Mouse (Mus musculus) midbrain, embryonic 10.5 days (tissue): Measurements from ENCODE around the gene Capn8. TPM values are rescaled to one million over a fixed set of nuclear protein-coding genes. Genes with fewer than 3 reads are reported as not detected.

ENCODE experiments used
- DNase-seq: peaks from one replicate; pipeline ENCODE4 v3.0.0-alpha.2; 2017; ENCODE audit warnings: low spot score
- H3K27ac ChIP-seq: fragments of 300-500 bp; sonication (generic); replicated peaks from 2 replicates; pipeline ENCODE4 v1.5.1; 2016; ENCODE audit warnings: mild to moderate bottlenecking
- H3K27me3 ChIP-seq: fragments of 300-500 bp; sonication (generic); 2 replicates; pipeline ENCODE4 v1.6.1; 2016; ENCODE audit warnings: low read depth, mild to moderate bottlenecking; ENCODE audit not compliant: poor library complexity, severe bottlenecking
- H3K36me3 ChIP-seq: fragments of 300-500 bp; sonication (generic); 2 replicates; pipeline ENCODE4 v1.6.1; 2016; ENCODE audit warnings: mild to moderate bottlenecking, moderate library complexity
- H3K4me1 ChIP-seq: fragments of 300-500 bp; sonication (generic); 2 replicates; pipeline ENCODE4 v1.6.1; 2016
- H3K4me3 ChIP-seq: fragments of 300-500 bp; sonication (generic); 2 replicates; pipeline ENCODE4 v1.5.1; 2016; ENCODE audit warnings: mild to moderate bottlenecking, moderate library complexity
- H3K9me3 ChIP-seq: fragments of 300-500 bp; sonication (generic); replicated peaks from 2 replicates; pipeline ENCODE4 v1.6.1; 2016; ENCODE audit warnings: mild to moderate bottlenecking
- WGBS: fragments of 180-500 bp; shearing (Covaris S2); methylation state at CpG from one replicate; pipeline ENCODE4 v1.1.7; 2016; 5-methylcytosine and 5-hydroxymethylcytosine counted together
- polyA plus RNA-seq: library from polyadenylated mRNA; unstranded; fragments of >200 nt; fragmentation: Nextera tagmentation; extraction: Ambion mirVana; gene quantifications from 2 replicates; pipeline ENCODE4 v1.2.1, GENCODE M21; 2016

The Capn8 gene
- polyA plus RNA-seq, 1 experiment from 2014 or later = 0.09 TPM

GRCm38 (mm10) chr1:182591491-182591890 is 26.7 kb downstream of the Capn8 start:
- no peak overlapping the region for H3K4me3 ChIP-seq
- peaks cover 30% of the 10 kb centered on the region for H3K4me1 ChIP-seq
- DNase-seq = no peak
- H3K9me3 ChIP-seq = no peaks in the 10 kb centered on the region
- H3K36me3 ChIP-seq = no peaks in the 10 kb centered on the region
- H3K27me3 ChIP-seq = peaks cover 28% of the 10 kb centered on the region
- H3K27ac ChIP-seq = peak overlapping the region; percentile 57; the same call in 1 of the 2 replicates
- 63% methylated on average over 7 of the region's 7 CpGs for WGBS

- Histone ChIP-seq H3K36me3 (no peaks in the 10 kb centered on the region), H3K9me3 (no peaks in the 10 kb centered on the region), H3K27me3 (peaks cover 22% of the 10 kb centered on the region; the same call in 1 of the 2 replicates), H3K27ac (no peak overlapping the region), H3K4me3 (no peak overlapping the region), H3K4me1 (peaks cover 30% of the 10 kb centered on the region)
- WGBS = 83% methylated on average over 4 of the region's 4 CpGs
- DNase-seq = no peak
Measured at GRCm38 (mm10) chr1:182592436-182592835, 27.6 kb downstream of the Capn8 start.

- peaks cover 21% of the 10 kb centered on the region for H3K4me1 ChIP-seq
- no peak for DNase-seq
- H3K4me3 ChIP-seq = no peak overlapping the region
- 80% methylated on average over 17 of the region's 17 CpGs for WGBS
- no peaks in the 10 kb centered on the region for H3K36me3 ChIP-seq
- no peaks in the 10 kb centered on the region for H3K9me3 ChIP-seq
- H3K27ac ChIP-seq = peak overlapping the region; percentile 46
- no peaks in the 10 kb centered on the region for H3K27me3 ChIP-seq
Measured at GRCm38 (mm10) chr1:182605330-182606150, 40.7 kb downstream of the Capn8 start.

- WGBS = 83% methylated on average over 4 of the region's 4 CpGs
- peak overlapping the region; percentile 4; the same call in 1 of the 2 replicates for H3K27ac ChIP-seq
- no peaks in the 10 kb centered on the region for H3K36me3 ChIP-seq
- H3K4me1 ChIP-seq = peaks cover 28% of the 10 kb centered on the region
- no peaks in the 10 kb centered on the region for H3K27me3 ChIP-seq
- DNase-seq = no peak
- H3K9me3 ChIP-seq = no peaks in the 10 kb centered on the region
- no peak overlapping the region for H3K4me3 ChIP-seq
Measured at GRCm38 (mm10) chr1:182609701-182610335, 45.0 kb downstream of the Capn8 start.

GRCm38 (mm10) chr1:182615465-182615864 is 50.7 kb downstream of the Capn8 start:
- Histone ChIP-seq H3K36me3 (no peaks in the 10 kb centered on the region), H3K27me3 (no peaks in the 10 kb centered on the region), H3K4me3 (no peak overlapping the region), H3K27ac (no peak overlapping the region), H3K4me1 (peaks cover 36% of the 10 kb centered on the region), H3K9me3 (no peaks in the 10 kb centered on the region; the same call in 1 of the 2 replicates)
- WGBS = 63% methylated on average over 1 of the region's 1 CpGs
- no peak for DNase-seq

- Histone ChIP-seq H3K36me3 (no peaks in the 10 kb centered on the region), H3K27me3 (no peaks in the 10 kb centered on the region), H3K4me1 (peaks cover 42% of the 10 kb centered on the region), H3K4me3 (no peak overlapping the region), H3K9me3 (no peaks in the 10 kb centered on the region; the same call in 1 of the 2 replicates), H3K27ac (peak overlapping the region; percentile 67)
- DNase-seq = peak; percentile 28
- 75% methylated on average over 16 of the region's 16 CpGs for WGBS
Measured at GRCm38 (mm10) chr1:182618200-182618947, 53.6 kb downstream of the Capn8 start.

GRCm38 (mm10) chr1:182620470-182620869 is 55.7 kb downstream of the Capn8 start:
- 24% methylated on average over 4 of the region's 4 CpGs for WGBS
- no peaks in the 10 kb centered on the region for H3K36me3 ChIP-seq
- no peaks in the 10 kb centered on the region; the same call in 1 of the 2 replicates for H3K9me3 ChIP-seq
- DNase-seq = peak; percentile 54
- H3K4me3 ChIP-seq = no peak overlapping the region
- H3K4me1 ChIP-seq = peaks cover 41% of the 10 kb centered on the region
- H3K27me3 ChIP-seq = no peaks in the 10 kb centered on the region
- peak overlapping the region; percentile 50; the same call in 1 of the 2 replicates for H3K27ac ChIP-seq

- Histone ChIP-seq H3K9me3 (no peaks in the 10 kb centered on the region; the same call in 1 of the 2 replicates), H3K27ac (peak overlapping the region; percentile 19; the same call in 1 of the 2 replicates), H3K36me3 (no peaks in the 10 kb centered on the region), H3K4me1 (peaks cover 41% of the 10 kb centered on the region), H3K27me3 (no peaks in the 10 kb centered on the region), H3K4me3 (no peak overlapping the region)
- WGBS = 81% methylated on average over 8 of the region's 8 CpGs
- DNase-seq = no peak
Measured at GRCm38 (mm10) chr1:182621256-182621655, 56.4 kb downstream of the Capn8 start.

- 92% methylated on average over 1 of the region's 1 CpGs for WGBS
- Histone ChIP-seq H3K4me3 (no peak overlapping the region), H3K4me1 (peaks cover 12% of the 10 kb centered on the region)
Measured at GRCm38 (mm10) chr1:182626197-182626596, 61.4 kb downstream of the Capn8 start.

GRCm38 (mm10) chr1:182629228-182629627 is 64.4 kb downstream of the Capn8 start:
- Histone ChIP-seq H3K4me1 (no peaks in the 10 kb centered on the region), H3K27ac (no peak overlapping the region), H3K27me3 (no peaks in the 10 kb centered on the region), H3K9me3 (no peaks in the 10 kb centered on the region), H3K4me3 (no peak overlapping the region), H3K36me3 (no peaks in the 10 kb centered on the region)
- WGBS = 90% methylated on average over 4 of the region's 4 CpGs
- DNase-seq = no peak

More at GRCm38 (mm10) chr1:182626197-182626596, 61.4 kb downstream of the Capn8 start:
- DNase-seq = no peak
- no peaks in the 10 kb centered on the region for H3K36me3 ChIP-seq
- H3K27me3 ChIP-seq = no peaks in the 10 kb centered on the region
- H3K9me3 ChIP-seq = no peaks in the 10 kb centered on the region
- H3K27ac ChIP-seq = no peak overlapping the region

GRCm38 (mm10) chr1:182633712-182634294 is 69.0 kb downstream of the Capn8 start:
- 88% methylated on average over 12 of the region's 12 CpGs for WGBS

GRCm38 (mm10) chr1:182639016-182639415 is 74.2 kb downstream of the Capn8 start:
- no peaks in the 10 kb centered on the region for H3K9me3 ChIP-seq
- WGBS = 69% methylated on average over 7 of the region's 7 CpGs
- H3K4me3 ChIP-seq = no peak overlapping the region
- peaks cover 22% of the 10 kb centered on the region for H3K27me3 ChIP-seq
- H3K4me1 ChIP-seq = peaks cover 27% of the 10 kb centered on the region
- H3K27ac ChIP-seq = no peak overlapping the region
- no peak for DNase-seq
- H3K36me3 ChIP-seq = no peaks in the 10 kb centered on the region

More at GRCm38 (mm10) chr1:182633712-182634294, 69.0 kb downstream of the Capn8 start:
- H3K4me3 ChIP-seq = no peak overlapping the region
- H3K9me3 ChIP-seq = no peaks in the 10 kb centered on the region
- peaks cover 4% of the 10 kb centered on the region for H3K4me1 ChIP-seq
- DNase-seq = no peak
- no peaks in the 10 kb centered on the region for H3K36me3 ChIP-seq
- no peak overlapping the region for H3K27ac ChIP-seq
- H3K27me3 ChIP-seq = no peaks in the 10 kb centered on the region; the same call in 1 of the 2 replicates
